Mouse (Mus musculus) heart, postnatal 0 days (tissue): ENCODE results near the gene Ccl8. TPM values are rescaled to one million over a fixed set of nuclear protein-coding genes. Genes with fewer than 3 reads are reported as not detected.

Source experiments
- ATAC-seq: fragments of 200-750 bp; cut with Nextera tagmentation; 2 replicates; pipeline ENCODE4 v1.8.0; 2017; ENCODE audit warnings: low read depth, moderate number of reproducible peaks, moderate library complexity; ENCODE audit not compliant: insufficient read depth
- DNase-seq: peaks from one replicate; pipeline ENCODE4 v3.0.0-alpha.2; 2016; ENCODE audit warnings: low spot score
- H3K27ac ChIP-seq: fragments of 300-500 bp; sonication (generic); 2 replicates; pipeline ENCODE4 v1.5.1; 2014; ENCODE audit warnings: low read depth, mild to moderate bottlenecking
- H3K27me3 ChIP-seq: fragments of 300-500 bp; sonication (generic); 2 replicates; pipeline ENCODE4 v1.6.1; 2014; ENCODE audit warnings: low read length, mixed read lengths; ENCODE audit not compliant: control insufficient read depth, insufficient read depth
- H3K36me3 ChIP-seq: fragments of 300-500 bp; sonication (generic); replicated peaks from 2 replicates; pipeline ENCODE4 v1.6.1; 2014; ENCODE audit warnings: low read length, mixed read lengths; ENCODE audit not compliant: control insufficient read depth, insufficient read depth
- H3K4me1 ChIP-seq: fragments of 300-500 bp; sonication (generic); 2 replicates; pipeline ENCODE4 v1.6.1; 2014; ENCODE audit warnings: antibody characterized with exemption; ENCODE audit not compliant: control insufficient read depth, insufficient read depth
- H3K4me2 ChIP-seq: fragments of 300-500 bp; sonication (generic); 2 replicates; pipeline ENCODE4 v1.6.1; 2014; ENCODE audit warnings: low read depth, mild to moderate bottlenecking, low read length, moderate library complexity
- H3K4me3 ChIP-seq: fragments of 300-500 bp; sonication (generic); 2 replicates; pipeline ENCODE4 v1.5.1; 2014; ENCODE audit warnings: low read depth, low read length
- H3K9ac ChIP-seq: fragments of 300-500 bp; sonication (generic); replicated peaks from 2 replicates; pipeline ENCODE4 v1.6.1; 2014; ENCODE audit warnings: low read depth, low read length, mixed read lengths
- H3K9me3 ChIP-seq: fragments of 300-500 bp; sonication (generic); replicated peaks from 2 replicates; pipeline ENCODE4 v1.6.1; 2016; ENCODE audit warnings: low read length; ENCODE audit not compliant: control insufficient read depth
- CTCF ChIP-seq: IDR thresholded peaks from 2 replicates; pipeline ENCODE4 v1.5.1; 2016; ENCODE audit warnings: antibody characterized with exemption, control low read depth, low read depth
- EP300 ChIP-seq: IDR thresholded peaks from 2 replicates; pipeline ENCODE4 v1.6.1; 2016; ENCODE audit warnings: antibody characterized with exemption, low read depth
- WGBS: fragments of 180-500 bp; shearing (Covaris S2); extraction: QIAGEN DNeasy Blood & Tissue Kit; methylation state at CpG from one replicate; pipeline ENCODE4 v1.1.7; 2014; 5-methylcytosine and 5-hydroxymethylcytosine counted together
- polyA plus RNA-seq: library from polyadenylated mRNA; unstranded; fragments of >200 nt; fragmentation: Nextera tagmentation; extraction: Ambion mirVana; gene quantifications from 2 replicates; pipeline ENCODE4 v1.2.1, GENCODE M21; 2015
- total RNA-seq: library from RNA; depleted of rRNA; stranded (reverse); fragments of >200 nt; gene quantifications from 2 replicates; pipeline ENCODE4 v1.2.3, GENCODE M21; 2014; ENCODE audit warnings: low replicate concordance; rRNA removed

Gene Ccl8
- total and polyA plus RNA-seq, 2 experiments from 2014 or later: not detected

DNA sequence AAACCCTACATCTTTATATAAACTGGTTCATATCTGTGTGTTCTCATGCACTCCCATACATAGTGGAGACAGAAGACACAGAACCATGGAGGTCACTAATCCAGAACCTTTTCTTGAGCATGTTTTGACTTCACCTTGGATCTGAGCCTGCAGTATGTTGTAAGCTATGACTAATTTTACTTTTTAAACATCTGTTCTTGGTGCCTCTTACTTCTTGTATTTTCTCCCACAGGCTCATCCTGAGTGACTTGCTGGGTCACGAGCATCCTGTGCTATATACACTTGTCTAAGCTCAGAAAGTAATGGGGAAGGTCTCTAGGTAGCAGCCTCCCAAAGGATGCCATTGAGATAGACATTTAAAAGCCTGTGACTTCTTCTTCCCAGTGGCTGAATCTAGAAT lies 18.0 kb downstream of the Ccl8 start:
- H3K27me3 ChIP-seq: no peaks in the 10 kb centered on the region
- ATAC-seq: no peak
- H3K36me3 ChIP-seq: no peaks in the 10 kb centered on the region
- no peaks in the 10 kb centered on the region for H3K9me3 ChIP-seq
- no peak for DNase-seq
- TF ChIP-seq CTCF: no peak
- no peak for TF ChIP-seq EP300
- 36% methylated on average over 1 of the region's 1 CpGs for whole genome bisulfite sequencing
- no peak overlapping the region for H3K9ac ChIP-seq
- H3K4me2 ChIP-seq: no peak overlapping the region
- H3K27ac ChIP-seq: no peak overlapping the region
- no peak overlapping the region for H3K4me3 ChIP-seq
- H3K4me1 ChIP-seq: no peaks in the 10 kb centered on the region

DNA sequence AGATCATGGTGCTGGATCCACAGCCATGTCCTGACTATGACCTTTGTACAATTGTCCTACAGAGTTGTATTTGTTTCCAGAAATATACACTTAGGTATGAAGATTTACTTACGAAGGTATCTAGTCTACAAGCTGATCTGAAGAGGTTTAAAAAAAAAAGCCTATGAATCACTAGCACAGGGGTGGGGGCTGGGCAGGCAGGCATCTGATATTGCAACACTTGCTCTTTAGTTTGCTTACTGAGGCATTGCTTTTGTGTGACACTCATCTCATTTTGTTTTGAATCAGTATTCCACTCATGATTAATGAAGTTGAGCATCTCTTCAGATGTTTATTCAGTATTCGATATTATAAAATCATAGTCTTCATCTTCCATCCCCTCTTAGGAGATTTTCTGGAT lies 21.2 kb downstream of the Ccl8 start:
- WGBS: 72% methylated on average over 2 of the region's 2 CpGs
- no peak overlapping the region for H3K27ac ChIP-seq
- no peak for TF ChIP-seq CTCF
- TF ChIP-seq EP300: no peak

GRCm38 (mm10) chr11:82139492-82140094 lies 24.6 kb downstream of the Ccl8 start:
- H3K4me1 ChIP-seq: no peaks in the 10 kb centered on the region
- DNase-seq: peak; percentile 9
- no peak for ATAC-seq
- H3K4me2 ChIP-seq: no peak overlapping the region
- H3K36me3 ChIP-seq: no peaks in the 10 kb centered on the region
- TF ChIP-seq EP300: no peak
- no peak for TF ChIP-seq CTCF
- H3K4me3 ChIP-seq: no peak overlapping the region
- H3K27ac ChIP-seq: no peak overlapping the region
- H3K9ac ChIP-seq: no peak overlapping the region
- WGBS: 63% methylated on average over 7 of the region's 7 CpGs
- H3K27me3 ChIP-seq: no peaks in the 10 kb centered on the region
- no peaks in the 10 kb centered on the region for H3K9me3 ChIP-seq

More for the DNA sequence above, 21.2 kb downstream of the Ccl8 start:
- DNase-seq (no peak), ATAC-seq (no peak)
- Histone ChIP-seq H3K4me2 (no peak overlapping the region), H3K4me3 (no peak overlapping the region), H3K36me3 (no peaks in the 10 kb centered on the region), H3K9me3 (no peaks in the 10 kb centered on the region), H3K4me1 (no peaks in the 10 kb centered on the region), H3K9ac (no peak overlapping the region), H3K27me3 (no peaks in the 10 kb centered on the region)

GRCm38 (mm10) chr11:82159126-82159525 lies 44.1 kb downstream of the Ccl8 start:
- TF ChIP-seq CTCF: no peak
- TF ChIP-seq EP300: no peak
- H3K4me1 ChIP-seq: no peaks in the 10 kb centered on the region
- H3K9me3 ChIP-seq: no peaks in the 10 kb centered on the region
- 89% methylated on average over 2 of the region's 2 CpGs for WGBS
- no peak for ATAC-seq
- no peak overlapping the region for H3K9ac ChIP-seq
- DNase-seq: no peak
- no peak overlapping the region for H3K4me3 ChIP-seq
- H3K27ac ChIP-seq: no peak overlapping the region
- no peaks in the 10 kb centered on the region for H3K36me3 ChIP-seq
- no peak overlapping the region for H3K4me2 ChIP-seq
- no peaks in the 10 kb centered on the region for H3K27me3 ChIP-seq

DNA sequence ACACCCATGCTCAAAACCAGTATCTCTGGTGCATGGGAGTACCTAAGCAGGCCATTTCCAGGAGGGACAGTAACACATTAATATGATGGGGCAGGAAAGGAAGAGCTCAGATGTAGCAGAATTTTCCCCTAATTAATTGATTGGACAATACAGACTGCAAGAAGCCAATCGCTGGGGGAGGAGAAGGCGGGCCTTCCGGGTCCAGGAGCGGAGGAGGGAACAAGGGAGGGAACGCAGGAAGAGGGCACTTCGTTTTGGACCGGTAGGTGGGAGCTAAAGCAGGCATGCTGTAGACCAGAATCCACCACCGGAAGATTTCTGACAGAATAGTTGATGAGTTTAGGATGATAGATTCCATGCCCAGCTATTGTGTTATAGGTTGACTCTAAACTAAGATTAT lies 48.3 kb downstream of the Ccl8 start:
- no peaks in the 10 kb centered on the region for H3K36me3 ChIP-seq
- H3K4me3 ChIP-seq: no peak overlapping the region
- 63% methylated on average over 8 of the region's 8 CpGs for WGBS
- no peaks in the 10 kb centered on the region for H3K4me1 ChIP-seq
- H3K9me3 ChIP-seq: no peaks in the 10 kb centered on the region
- DNase-seq (no peak), ATAC-seq (no peak)
- H3K27me3 ChIP-seq: no peaks in the 10 kb centered on the region
- no peak for TF ChIP-seq EP300
- no peak for TF ChIP-seq CTCF
- H3K27ac ChIP-seq: no peak overlapping the region
- no peak overlapping the region for H3K4me2 ChIP-seq
- no peak overlapping the region for H3K9ac ChIP-seq

Other genes starting within 250 kb of the Ccl8 start
- gene Asic2, start 146.7 kb upstream of the Ccl8 start, total RNA-seq: not detected in 2 replicates
- gene Asic2, start 146.7 kb upstream of the Ccl8 start, polyA plus RNA-seq: not detected in 2 replicates
- 7.2 and 11.7 TPM in 2 replicates for gene Ccl2, start 79.6 kb upstream of the Ccl8 start, total RNA-seq
- 8.0 and 11.5 TPM in 2 replicates for gene Ccl2, start 79.6 kb upstream of the Ccl8 start, polyA plus RNA-seq
- gene Gm17268, start 76.6 kb upstream of the Ccl8 start, total RNA-seq: not detected in 2 replicates
- gene Gm17268, start 76.6 kb upstream of the Ccl8 start, polyA plus RNA-seq: not detected in 2 replicates
- gene Ccl7, start 69.5 kb upstream of the Ccl8 start, total RNA-seq: 0.53 and 7.3 TPM in 2 replicates
- 2.8 and 3.2 TPM in 2 replicates for gene Ccl7, start 69.5 kb upstream of the Ccl8 start, polyA plus RNA-seq
- gene Ccl11, start 57.4 kb upstream of the Ccl8 start, total RNA-seq: not detected in 2 replicates
- 0.18 and 0.20 TPM in 2 replicates for gene Ccl11, start 57.4 kb upstream of the Ccl8 start, polyA plus RNA-seq
- gene Ccl12, start 13.3 kb upstream of the Ccl8 start, total RNA-seq: not detected in 2 replicates
- gene Ccl12, start 13.3 kb upstream of the Ccl8 start, polyA plus RNA-seq: 3.2 and 5.1 TPM in 2 replicates
- gene Ccl1, start 190.5 kb downstream of the Ccl8 start, total RNA-seq: not detected in 2 replicates
- gene Ccl1, start 190.5 kb downstream of the Ccl8 start, polyA plus RNA-seq: not detected in 2 replicates